Mouse (Mus musculus) MEL-GATA-1-ER (cell line): Measurements from ENCODE around the gene Olfml2b.

Experiments
- DNase-seq: peaks from one replicate; pipeline ENCODE4 v3.0.0-alpha.2; 2012; ENCODE audit warnings: low read depth; ENCODE audit errors: extremely low read depth

The Olfml2b gene

GRCm38 (mm10) chr1:170644255-170645205, at the start of gene Olfml2b:
Gene Olfml2b, plus strand, starts transcription at chr1:170644532.
- no peak for DNase-seq

DNA sequence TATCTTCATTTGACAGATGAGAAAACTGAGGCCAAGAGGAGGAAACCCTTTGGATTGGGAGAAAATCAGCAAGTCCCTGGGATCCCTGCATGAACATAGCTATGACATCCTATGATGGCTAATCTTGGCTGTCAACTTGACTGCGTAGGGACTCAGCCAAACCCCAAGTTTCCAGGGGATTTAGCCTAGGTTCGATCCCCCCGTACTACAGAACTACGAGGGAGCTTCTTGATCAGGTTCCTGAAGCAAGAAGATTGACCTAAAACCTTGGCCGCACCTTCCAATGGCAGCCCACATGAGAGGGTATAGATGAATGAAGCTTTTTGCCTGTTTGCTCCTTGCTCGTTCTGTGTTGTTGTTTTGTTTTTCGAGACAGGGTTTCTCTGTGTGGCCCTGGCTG, 49.8 kb upstream of the Olfml2b start:
- no peak for DNase-seq

DNA sequence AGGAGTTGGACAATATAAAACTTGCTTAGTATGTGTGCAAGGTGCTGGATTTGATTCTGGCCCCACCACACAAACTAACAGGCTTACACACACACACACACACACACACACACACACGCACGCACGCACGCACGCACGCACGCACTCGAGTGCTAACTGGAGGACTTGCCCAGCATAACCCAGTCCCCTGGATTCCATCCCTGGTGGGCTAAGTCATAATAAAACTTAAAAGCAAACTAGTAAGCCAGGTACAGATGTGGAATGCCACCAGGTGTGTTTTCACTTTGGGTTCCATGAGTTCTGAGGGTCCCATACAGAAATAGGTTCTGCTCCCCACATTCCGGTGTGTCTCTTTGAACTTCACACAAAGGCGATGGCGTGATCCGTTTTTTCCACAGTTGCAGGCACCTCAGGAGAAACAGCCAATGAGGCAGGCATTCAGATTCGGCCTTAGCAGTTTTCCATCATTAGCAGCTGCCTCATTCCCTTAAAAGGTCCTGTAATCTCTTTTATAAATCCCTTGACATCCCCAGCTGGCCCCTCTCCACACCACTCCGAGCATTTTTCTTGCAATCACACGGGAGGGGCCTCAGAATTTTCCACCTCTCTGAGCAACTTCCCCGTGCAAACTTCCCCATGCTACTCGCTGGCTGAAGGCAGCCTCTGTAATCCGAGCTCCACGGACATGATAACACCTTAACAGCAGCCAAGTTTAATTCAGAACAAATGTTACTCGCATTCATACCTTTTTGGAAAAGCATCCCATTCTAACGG, 38.9 kb upstream of the Olfml2b start:
- no peak for DNase-seq

- DNase-seq: no peak
Measured at GRCm38 (mm10) chr1:170607231-170607917, 37.0 kb upstream of the Olfml2b start.

DNA sequence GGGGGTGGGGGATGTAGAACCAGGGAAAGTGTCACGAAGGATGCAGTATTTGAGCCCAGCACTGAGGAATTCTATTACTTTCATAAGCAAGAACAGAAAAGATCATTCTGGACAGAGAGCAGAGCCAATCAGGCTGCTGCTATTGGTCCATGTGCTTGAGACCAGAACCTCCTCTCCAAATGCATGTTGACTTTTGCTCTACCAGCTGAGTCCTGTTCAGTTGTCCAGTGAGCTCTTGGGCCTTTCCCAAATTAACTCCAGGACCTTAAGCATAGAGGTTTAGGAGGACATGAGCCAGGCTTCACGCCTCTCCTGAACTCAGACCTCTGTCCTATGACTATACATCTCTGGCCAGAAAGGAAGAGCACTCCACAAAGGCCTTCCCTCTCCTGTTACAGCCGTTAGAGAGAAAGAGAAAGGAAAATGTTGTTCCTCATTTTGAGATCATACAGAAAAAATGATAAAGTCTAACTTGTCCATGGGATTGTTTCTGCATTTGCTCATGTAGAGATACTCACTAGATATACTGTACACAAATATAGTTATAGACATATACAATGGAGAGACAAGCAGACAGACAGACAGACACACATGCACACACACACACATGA, 35.8 kb upstream of the Olfml2b start:
- DNase-seq: no peak

DNA sequence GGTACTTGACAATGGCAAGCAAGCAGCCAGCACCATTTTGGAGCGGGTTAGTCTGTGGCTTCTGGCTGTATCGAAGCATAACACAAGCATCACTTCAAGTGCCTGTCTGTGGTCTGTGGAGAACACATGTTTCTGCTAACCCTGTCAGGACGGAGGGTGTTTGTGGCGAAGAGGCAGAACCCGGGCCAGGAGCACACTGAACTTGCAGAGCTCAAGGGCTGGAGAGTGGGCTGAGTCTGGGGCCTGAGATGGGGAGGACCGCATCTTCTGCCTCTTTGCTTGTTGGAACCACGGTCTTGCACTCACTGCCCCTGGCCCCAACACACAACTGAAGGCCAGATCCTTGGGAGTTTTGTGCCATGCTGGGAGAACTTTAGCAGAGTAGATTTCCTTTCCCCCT, 34.5 kb upstream of the Olfml2b start:
- no peak for DNase-seq

DNA sequence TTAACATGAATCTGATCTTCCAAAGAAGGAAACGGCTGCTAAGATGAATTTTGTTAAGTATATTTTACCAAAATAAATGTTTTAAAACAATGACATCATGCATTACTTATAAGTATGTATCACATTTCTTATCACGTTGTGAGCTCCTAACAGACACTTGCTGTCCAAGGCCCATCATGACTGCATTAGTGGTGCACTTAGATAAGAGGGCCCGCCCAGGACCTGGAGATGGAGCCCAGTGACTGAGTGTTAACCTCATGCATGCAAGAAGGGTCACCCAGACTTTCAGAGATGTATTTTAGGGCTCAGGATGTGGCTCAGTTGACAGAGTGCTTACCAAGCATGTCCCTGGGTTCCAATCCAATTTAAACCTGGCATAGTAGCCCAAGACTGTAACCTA, 34.0 kb upstream of the Olfml2b start:
- DNase-seq: peak; percentile 63

GRCm38 (mm10) chr1:170610695-170611094, 33.6 kb upstream of the Olfml2b start:
- DNase-seq: no peak

- DNase-seq: no peak
Measured at GRCm38 (mm10) chr1:170611631-170612030, 32.7 kb upstream of the Olfml2b start.

- no peak for DNase-seq
Measured at GRCm38 (mm10) chr1:170612968-170613872, 31.1 kb upstream of the Olfml2b start.

- DNase-seq: no peak
Measured at GRCm38 (mm10) chr1:170619686-170620374, 24.5 kb upstream of the Olfml2b start.

DNA sequence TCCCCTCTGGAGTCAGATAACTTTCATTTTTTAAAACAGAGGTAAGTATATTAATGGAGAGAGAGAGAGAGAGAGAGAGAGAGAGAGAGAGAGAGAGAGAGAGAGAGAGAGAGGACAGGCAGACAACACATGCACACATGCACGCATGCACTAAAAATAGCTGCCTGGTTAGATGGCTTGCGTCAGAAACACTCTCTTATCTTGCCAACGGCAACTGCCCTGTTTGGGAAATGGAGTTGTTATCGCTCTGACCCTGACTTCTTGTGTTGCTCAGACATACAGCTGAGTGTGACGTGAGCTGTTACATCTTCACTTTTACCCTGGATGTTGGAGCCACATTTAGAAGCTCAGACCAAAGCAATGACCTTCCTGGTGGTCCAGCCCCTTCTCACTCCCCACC, 21.4 kb upstream of the Olfml2b start:
- DNase-seq: peak; percentile 73

DNA sequence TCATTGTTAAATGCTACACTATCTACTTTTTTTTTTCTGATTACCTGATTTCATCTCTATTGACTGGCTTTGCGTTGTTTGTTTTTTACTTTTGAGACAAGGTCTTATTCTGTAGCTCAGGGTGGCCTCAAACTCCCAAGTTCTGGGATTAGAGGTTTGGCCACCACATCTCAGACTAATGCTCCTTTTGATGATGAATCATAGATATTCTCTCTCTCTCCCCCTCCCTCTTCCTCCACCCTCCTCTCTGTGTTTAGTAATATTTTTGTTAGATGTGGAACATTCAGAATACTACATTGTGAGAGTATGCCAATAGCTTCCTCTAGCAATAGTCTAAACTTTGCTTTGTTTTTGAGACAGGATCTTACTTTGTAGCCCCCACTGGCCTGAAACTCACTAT, 20.9 kb upstream of the Olfml2b start:
- no peak for DNase-seq

DNA sequence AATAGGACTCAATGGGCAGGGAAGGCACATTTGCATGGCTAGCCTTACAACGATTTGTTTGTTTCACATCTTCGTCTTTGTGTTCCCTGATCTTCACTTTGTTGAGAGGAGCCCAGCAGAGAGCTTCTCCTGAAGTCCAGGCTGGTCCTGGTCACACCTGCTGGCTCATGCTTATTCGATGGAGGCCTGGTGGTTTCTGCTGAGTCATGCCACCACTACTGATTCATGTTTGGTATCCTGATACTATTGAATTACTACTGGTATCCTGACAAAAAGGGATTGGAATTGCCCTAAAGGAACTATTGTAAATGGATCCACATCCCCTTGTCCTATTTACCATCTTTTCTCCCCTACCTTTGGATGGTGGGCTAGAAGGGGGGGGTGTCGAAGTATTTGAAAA, 13.8 kb upstream of the Olfml2b start:
- no peak for DNase-seq

GRCm38 (mm10) chr1:170631571-170631970, 12.8 kb upstream of the Olfml2b start:
- DNase-seq: no peak

GRCm38 (mm10) chr1:170632385-170632784, 11.9 kb upstream of the Olfml2b start:
- no peak for DNase-seq

- DNase-seq: no peak
Measured at GRCm38 (mm10) chr1:170632856-170633255, 11.5 kb upstream of the Olfml2b start.

GRCm38 (mm10) chr1:170638941-170639340, 5.4 kb upstream of the Olfml2b start:
- no peak for DNase-seq

- DNase-seq: no peak
Measured at GRCm38 (mm10) chr1:170645896-170646605, 1.7 kb downstream of the Olfml2b start.
